Mouse (Mus musculus) cerebellum, adult 9-10 months (tissue): ENCODE measurements around the gene Glipr1.
"Not testable (repeated sequence)": the region's sequence is repeated elsewhere in the genome, so short reads cannot be mapped to it uniquely, and the experiment has no call there.

Experiments used
- DNase-seq: peaks from one replicate; pipeline ENCODE4 v3.0.0; 2022

Gene Glipr1

DNA sequence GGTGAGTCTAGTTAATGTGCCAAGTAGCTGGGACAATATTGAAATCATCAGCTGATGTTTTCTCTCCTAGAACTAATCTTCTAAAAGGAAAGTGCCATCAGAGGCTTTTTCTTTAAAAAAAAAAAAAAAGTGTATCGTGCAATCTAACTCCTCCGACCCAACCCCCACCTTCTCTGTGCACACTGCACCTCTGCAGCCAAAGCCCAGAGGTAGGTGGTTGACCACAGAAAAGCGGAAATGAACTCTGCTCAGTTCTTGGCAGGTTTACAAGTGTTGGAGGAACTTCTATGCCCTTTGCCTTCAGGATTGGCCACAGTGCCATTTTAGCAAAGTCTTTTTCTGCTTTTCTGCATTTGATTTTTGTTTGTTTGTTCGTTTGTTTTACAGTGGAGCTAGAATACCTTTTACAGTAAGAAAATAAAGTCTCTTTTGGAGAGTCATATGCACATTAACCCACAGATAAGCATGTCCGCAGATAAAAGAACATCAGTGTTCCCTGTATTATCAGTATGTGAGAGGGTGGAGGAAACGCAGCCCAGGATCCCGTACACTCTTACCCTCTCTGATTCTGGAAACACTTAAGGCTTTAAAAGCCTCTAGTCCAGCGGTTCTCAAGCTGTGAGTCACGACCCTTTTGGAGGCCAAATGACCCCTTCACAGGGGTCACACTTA lies at the start of gene Glipr1:
TSS of gene Glipr1 (minus strand) at position 88 of the 672 bp plus-strand sequence.
- DNase-seq = no peak

DNA sequence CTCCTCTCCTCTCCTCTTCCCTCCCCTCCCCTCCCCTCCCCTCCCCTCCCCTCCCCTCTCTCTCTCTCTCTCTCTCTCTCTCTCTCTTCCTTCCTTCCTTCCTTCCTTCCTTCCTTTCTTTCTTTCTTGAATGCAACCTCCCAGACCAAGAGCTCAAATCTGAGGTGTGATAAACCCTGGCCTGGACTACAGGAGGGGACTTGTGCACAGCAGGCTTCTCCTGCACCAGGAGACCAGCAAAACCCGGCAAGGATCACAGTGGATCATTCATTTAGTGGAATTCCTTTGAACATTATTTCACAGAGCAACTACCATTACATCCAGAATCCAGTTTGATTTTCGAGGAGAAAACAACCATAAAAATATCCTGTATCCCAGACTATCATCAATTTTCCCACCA lies 49.5 kb upstream of the Glipr1 start:
- not testable (repeated sequence) for DNase-seq

DNA sequence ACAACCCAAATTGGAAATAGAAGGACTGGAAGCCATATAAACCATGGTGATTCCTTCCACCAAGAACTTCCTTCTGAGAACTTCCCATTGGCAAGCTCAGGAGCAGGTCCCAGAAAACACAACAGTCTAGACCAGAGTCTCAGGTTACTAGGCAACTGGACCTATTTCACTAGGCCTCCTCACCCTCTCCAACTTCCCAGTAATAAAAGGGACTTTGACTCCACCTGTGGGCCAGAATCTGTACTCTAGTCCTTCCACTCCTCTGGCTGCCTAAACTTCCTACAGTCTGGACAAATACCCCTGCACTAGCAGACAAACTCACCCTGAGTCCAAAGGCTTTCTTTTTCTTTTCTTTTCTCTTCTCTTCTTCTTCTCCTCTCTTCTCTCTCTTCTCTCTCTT lies 48.8 kb upstream of the Glipr1 start:
- no peak for DNase-seq

- DNase-seq = not testable (repeated sequence)
These were observed 41.9 kb upstream of the Glipr1 start for GRCm38 (mm10) chr10:112044283-112044682.

DNA sequence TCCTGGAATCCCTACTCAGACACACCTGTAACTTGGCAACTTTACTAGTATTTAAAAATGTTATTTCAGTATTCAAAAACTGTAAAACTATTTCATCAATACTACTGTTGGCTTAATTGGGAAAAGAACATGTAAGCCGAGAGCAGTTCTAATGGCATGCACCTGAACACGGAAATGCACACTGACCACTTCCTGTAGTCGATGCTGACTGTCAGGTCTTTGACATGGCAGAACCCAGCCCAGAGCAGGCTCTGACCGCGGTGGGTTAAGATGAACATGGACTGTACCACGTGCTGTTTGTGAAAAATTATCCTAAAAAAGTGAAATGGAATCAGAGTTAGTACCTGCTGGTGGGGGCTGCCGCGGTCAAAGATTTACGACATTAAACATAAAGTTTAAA lies 41.1 kb upstream of the Glipr1 start:
- not testable (repeated sequence) for DNase-seq

GRCm38 (mm10) chr10:112028689-112029088 lies 26.3 kb upstream of the Glipr1 start:
- not testable (repeated sequence) for DNase-seq

DNA sequence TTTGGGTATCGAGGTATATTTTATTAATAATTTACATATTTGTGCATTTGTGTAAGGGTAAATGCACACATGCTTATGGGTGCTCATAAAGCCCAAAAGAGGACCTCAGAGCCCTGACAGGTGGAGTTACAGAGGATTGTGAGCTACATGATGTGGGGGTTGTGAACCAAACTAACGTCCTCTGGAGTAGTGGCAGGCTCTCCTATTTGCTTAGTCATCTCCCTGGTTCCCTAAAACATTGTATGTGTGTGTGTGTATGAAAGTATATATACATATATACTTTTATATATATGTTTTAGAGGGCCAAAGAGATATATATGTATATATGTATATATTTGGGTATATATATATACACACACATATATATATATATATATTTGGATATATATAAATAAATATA lies 21.2 kb upstream of the Glipr1 start:
- DNase-seq = no peak

DNA sequence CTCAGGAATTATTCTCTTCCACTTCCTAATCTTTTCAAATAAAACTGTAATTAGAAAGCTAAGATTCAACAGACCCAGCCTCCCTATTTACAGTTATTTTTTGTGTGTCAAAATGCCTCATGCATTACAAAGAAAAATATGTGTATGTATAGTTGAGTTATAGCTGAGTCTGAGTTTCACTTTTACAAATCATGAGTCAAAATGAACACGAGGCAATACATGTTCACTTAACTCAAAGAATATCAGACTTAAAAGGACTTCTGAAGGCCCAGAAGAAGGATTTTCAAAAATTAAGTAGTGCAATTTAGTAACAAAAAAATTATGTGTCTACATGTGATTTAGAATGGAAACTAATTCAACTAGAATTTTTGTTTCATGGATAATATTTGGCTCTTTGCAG lies 7.1 kb upstream of the Glipr1 start:
- not testable (repeated sequence) for DNase-seq

GRCm38 (mm10) chr10:112001756-112002520 lies 493 bp downstream of the Glipr1 start:
- DNase-seq = no peak

GRCm38 (mm10) chr10:112001350-112001749 lies 1.1 kb downstream of the Glipr1 start:
- DNase-seq = no peak

DNA sequence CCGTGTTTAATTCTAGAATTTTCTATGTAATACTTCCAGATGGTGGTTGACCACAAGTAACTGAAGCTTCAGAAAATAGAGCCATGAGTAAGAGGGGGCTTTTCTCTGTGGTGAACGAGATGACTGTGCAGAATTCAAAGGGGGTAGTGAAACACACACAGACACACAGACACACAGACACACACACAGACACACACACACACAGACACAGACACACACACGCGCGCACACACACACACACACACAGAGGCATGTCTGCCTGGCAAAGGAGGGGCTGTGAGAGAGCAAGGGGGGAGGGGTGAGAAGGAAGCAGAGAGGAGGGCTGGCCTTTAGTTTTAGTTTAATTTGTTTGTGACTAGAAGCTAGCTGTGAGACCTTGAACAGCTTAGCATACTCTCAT lies 1.9 kb downstream of the Glipr1 start:
- DNase-seq = no peak

GRCm38 (mm10) chr10:111999765-112000164 lies 2.7 kb downstream of the Glipr1 start:
- no peak for DNase-seq

GRCm38 (mm10) chr10:111997671-111998070 lies 4.8 kb downstream of the Glipr1 start:
- no peak for DNase-seq

GRCm38 (mm10) chr10:111996911-111997347 lies 5.5 kb downstream of the Glipr1 start:
- DNase-seq = no peak

DNA sequence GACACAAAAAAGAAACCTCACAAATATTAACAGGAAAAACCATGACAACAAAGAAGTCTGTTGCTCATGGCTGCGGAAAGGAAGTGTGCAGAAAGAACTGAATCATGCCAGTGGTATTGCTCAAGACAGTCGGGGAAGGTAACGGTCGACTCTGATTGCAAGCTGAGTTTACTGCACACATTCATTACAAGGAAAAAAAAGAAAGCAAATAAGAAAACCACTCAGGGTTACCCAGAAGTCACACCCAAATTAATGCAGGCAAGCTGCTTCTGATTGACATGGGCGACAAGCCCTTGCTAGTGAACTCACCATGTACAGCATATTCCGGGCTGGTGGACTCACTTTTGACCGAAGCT lies 5.9 kb downstream of the Glipr1 start:
- DNase-seq = no peak

DNA sequence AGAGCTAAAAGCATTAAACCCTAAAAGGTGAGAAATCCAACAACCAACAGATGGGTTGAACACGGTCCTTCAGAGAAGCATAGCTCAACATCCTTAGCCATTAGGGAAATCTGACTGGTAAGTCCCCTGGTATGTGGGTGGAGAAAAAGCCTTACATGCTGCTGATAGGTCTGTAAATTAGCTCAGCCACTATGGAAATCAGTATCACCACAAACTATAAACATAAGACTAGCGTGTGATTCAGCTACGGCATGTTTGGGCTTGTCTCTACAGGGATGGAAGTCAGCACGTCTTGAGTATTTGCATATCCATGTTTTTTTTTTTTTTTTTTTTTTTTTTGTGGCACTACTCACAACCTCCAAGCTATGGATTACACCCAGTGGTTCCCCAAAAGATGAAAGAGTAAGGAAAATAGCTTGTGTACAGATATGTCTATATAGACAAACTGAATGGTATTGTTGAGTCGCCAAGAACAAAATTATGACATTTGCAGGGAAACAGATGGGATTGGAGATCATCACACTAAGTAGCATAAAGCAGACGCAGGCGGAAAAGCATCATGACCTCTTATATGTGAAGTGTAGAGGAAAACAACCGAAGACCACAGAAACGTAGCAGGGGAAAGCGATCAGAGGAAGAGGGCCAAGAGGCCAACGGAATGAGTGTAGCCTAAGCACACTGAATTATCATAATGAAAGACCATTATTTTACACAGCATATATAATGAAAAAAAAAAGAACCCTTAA lies 6.5 kb downstream of the Glipr1 start:
- no peak for DNase-seq

DNA sequence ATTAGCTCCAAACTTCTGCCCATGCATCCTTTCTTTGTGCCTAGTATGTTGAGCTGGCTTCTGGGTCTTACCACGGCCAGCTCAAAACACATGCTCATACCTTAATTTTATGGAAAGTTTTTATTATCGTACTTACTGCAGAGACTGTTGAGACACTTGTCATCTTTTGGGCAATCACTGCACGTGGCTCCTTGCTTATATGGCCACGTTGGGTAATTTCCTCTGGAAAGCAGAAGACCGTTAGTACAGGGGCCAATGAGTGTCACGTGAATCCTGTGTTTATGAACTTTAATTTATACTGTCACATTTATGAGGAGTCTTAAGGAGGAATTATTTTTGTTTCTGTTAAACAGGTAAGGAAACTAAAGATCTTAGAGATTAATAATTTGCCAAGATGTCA lies 16.0 kb downstream of the Glipr1 start:
- no peak for DNase-seq

GRCm38 (mm10) chr10:111983070-111983469 lies 19.4 kb downstream of the Glipr1 start:
- DNase-seq = no peak

- peak; percentile 50 for DNase-seq
These were observed 24.8 kb downstream of the Glipr1 start for GRCm38 (mm10) chr10:111977584-111977983.

DNA sequence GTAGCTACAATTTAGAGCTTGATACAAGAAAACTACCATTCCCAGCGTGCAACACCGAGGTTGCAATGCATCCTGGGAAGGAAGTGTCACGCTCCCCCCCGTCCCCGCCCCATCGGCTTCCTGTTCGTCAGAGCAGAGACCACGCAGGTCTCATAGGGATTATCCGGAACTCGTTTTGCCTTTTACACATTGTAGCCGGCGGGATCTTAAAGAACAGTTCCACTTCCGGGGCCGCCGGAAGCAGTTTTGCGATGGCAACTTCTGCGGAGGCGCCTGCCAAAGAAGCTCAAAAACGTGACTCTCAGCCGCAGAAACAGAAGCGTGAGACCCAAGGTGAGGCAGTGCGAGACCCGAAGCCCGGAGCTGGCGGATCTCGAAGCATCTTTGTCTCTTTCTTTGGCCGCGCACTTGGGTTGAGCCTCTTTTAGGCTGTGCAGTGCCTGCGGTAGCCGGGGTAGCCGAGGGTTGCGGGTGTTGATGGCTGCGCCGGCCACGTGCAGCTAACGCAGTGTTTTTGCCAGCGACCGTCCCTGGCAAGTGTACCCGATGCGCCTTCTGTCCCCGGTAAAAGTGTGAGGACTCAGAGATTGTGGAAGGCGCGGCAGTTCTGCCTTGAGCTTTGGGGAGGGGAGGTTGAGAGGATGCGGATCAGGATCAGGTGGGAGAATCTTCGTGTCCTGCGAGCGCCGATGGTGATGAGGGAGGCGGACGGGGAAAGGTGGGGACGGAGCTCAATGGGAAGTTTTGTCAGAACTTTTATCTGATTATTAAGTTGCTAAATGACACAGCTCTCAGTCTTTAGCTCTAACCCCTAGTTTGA lies 29.7 kb downstream of the Glipr1 start, which contains the start of gene Krr1:
TSS of gene Krr1 (plus strand) at position 123 of the 820 bp plus-strand sequence.
- peak; percentile 94 for DNase-seq

DNA sequence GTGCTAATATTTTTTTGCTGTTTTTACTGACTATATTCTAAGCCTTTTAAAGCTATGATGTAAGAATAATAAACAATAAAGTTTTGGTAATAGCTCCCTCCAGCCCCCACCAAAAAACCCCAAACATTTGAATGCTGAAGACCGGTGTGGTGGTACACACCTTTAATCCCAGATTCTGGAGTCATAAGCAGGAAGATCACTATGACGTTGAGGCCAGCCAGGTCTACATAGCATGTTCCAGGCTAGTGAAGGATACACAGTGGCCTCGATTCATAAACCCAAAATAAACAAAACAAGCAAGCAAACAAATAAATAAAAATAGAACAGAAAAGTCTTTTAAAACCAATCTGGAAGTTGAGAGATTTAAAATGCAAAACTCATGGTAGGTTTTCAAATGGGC lies 30.5 kb downstream of the Glipr1 start:
- peak; percentile 36 for DNase-seq

DNA sequence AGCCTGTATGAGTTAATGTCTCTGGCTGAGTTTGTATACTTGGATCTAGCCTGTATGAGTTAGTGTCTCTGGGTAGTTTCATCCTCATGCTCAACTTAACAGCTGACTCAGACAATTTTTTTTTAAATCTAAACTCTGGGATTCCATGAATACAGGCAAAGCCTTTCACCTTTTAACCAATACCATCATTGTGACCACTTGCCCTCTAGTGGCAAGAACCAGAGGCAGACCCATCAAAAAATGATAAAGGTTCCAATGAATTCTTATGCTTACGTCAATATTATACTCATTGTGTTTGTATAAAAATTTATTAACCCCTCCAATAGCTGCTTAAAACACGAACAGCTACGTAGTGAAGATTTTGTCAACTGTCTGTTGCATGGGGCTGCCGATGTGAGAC lies 36.0 kb downstream of the Glipr1 start:
- no peak for DNase-seq

GRCm38 (mm10) chr10:111960459-111960858 lies 42.0 kb downstream of the Glipr1 start:
- DNase-seq = no peak
